Mouse (Mus musculus) megakaryocyte-erythroid progenitor cell, adult 5-6 weeks (primary cell): Measurements from ENCODE around the gene Mrpl10. TPM values are rescaled to one million over a fixed set of nuclear protein-coding genes. Genes with fewer than 3 reads are reported as not detected.

Experiments used
- total RNA-seq, 2 experiments: library from RNA; stranded (forward) in 1 of 2; stranded (reverse) in 1 of 2; fragments of 200-1000, 215-1000 nt in 1 of 2; fragments of >200 nt in 1 of 2; fragmentation: Nextera tagmentation in 1 of 2; gene quantifications; 2 replicates each; pipeline ENCODE4 v1.2.3; 2014 to 2017

Mrpl10 gene
- total RNA-seq, 2 experiments from 2014 or later, result 23.6 to 38.6 TPM

Other genes with a start within 250 kb of the Mrpl10 start
- gene Nfe2l1, start 211.6 kb upstream of the Mrpl10 start, total RNA-seq (2014; fragmentation: Nextera tagmentation), result 22.2 and 53.3 TPM in 2 replicates
- gene Nfe2l1, start 211.6 kb upstream of the Mrpl10 start, total RNA-seq (2017), result 27.3 and 47.5 TPM in 2 replicates
- not detected in 2 replicates for gene Copz2, start 191.7 kb upstream of the Mrpl10 start, total RNA-seq (2014; fragmentation: Nextera tagmentation)
- 1.0 and 3.2 TPM in 2 replicates for gene Copz2, start 191.7 kb upstream of the Mrpl10 start, total RNA-seq (2017)
- gene Cdk5rap3, start 125.1 kb upstream of the Mrpl10 start, total RNA-seq (2014; fragmentation: Nextera tagmentation), result 31.9 and 56.8 TPM in 2 replicates
- 18.3 and 54.6 TPM in 2 replicates for gene Cdk5rap3, start 125.1 kb upstream of the Mrpl10 start, total RNA-seq (2017)
- gene Prr15l, start 113.5 kb upstream of the Mrpl10 start, total RNA-seq (2014; fragmentation: Nextera tagmentation), result not detected in 2 replicates
- gene Prr15l, start 113.5 kb upstream of the Mrpl10 start, total RNA-seq (2017), result not detected in 2 replicates
- 13.7 and 18.5 TPM in 2 replicates for gene Pnpo, start 97.6 kb upstream of the Mrpl10 start, total RNA-seq (2014; fragmentation: Nextera tagmentation)
- gene Pnpo, start 97.6 kb upstream of the Mrpl10 start, total RNA-seq (2017), result 25.9 and 29.0 TPM in 2 replicates
- 15.5 and 16.1 TPM in 2 replicates for gene Sp2, start 58.6 kb upstream of the Mrpl10 start, total RNA-seq (2014; fragmentation: Nextera tagmentation)
- 2.4 and 4.8 TPM in 2 replicates for gene Sp2, start 58.6 kb upstream of the Mrpl10 start, total RNA-seq (2017)
- 0.28 TPM in 1 of 2 replicates, not detected in the other for gene Sp6, start 28.2 kb upstream of the Mrpl10 start, total RNA-seq (2014; fragmentation: Nextera tagmentation)
- 0.38 TPM in 1 of 2 replicates, not detected in the other for gene Sp6, start 28.2 kb upstream of the Mrpl10 start, total RNA-seq (2017)
- 12.4 and 17.7 TPM in 2 replicates for gene Scrn2, start 11.6 kb upstream of the Mrpl10 start, total RNA-seq (2014; fragmentation: Nextera tagmentation)
- 26.1 and 32.6 TPM in 2 replicates for gene Scrn2, start 11.6 kb upstream of the Mrpl10 start, total RNA-seq (2017)
- 1.7 TPM in 1 of 2 replicates, not detected in the other for gene Lrrc46, start 153 bp upstream of the Mrpl10 start, total RNA-seq (2014; fragmentation: Nextera tagmentation)
- gene Lrrc46, start 153 bp upstream of the Mrpl10 start, total RNA-seq (2017), result 0.11 TPM in 1 of 2 replicates, not detected in the other
- gene Osbpl7, start 9.1 kb downstream of the Mrpl10 start, total RNA-seq (2014; fragmentation: Nextera tagmentation), result 14.2 and 15.0 TPM in 2 replicates
- 23.5 and 25.3 TPM in 2 replicates for gene Osbpl7, start 9.1 kb downstream of the Mrpl10 start, total RNA-seq (2017)
- 0.96 and 1.9 TPM in 2 replicates for gene Tbx21, start 73.8 kb downstream of the Mrpl10 start, total RNA-seq (2014; fragmentation: Nextera tagmentation)
- 0.30 and 0.61 TPM in 2 replicates for gene Tbx21, start 73.8 kb downstream of the Mrpl10 start, total RNA-seq (2017)
- 0.89 TPM in 1 of 2 replicates, not detected in the other for gene Tbkbp1, start 109.9 kb downstream of the Mrpl10 start, total RNA-seq (2014; fragmentation: Nextera tagmentation)
- gene Tbkbp1, start 109.9 kb downstream of the Mrpl10 start, total RNA-seq (2017), result 0.23 TPM in 2 replicates
- 185 and 196 TPM in 2 replicates for gene Kpnb1, start 146.3 kb downstream of the Mrpl10 start, total RNA-seq (2014; fragmentation: Nextera tagmentation)
- 436 and 446 TPM in 2 replicates for gene Kpnb1, start 146.3 kb downstream of the Mrpl10 start, total RNA-seq (2017)
- gene Npepps, start 239.1 kb downstream of the Mrpl10 start, total RNA-seq (2014; fragmentation: Nextera tagmentation), result 32.5 and 34.5 TPM in 2 replicates
- 19.8 and 25.0 TPM in 2 replicates for gene Npepps, start 239.1 kb downstream of the Mrpl10 start, total RNA-seq (2017)